Mouse (Mus musculus): Measurements from ENCODE around the gene Stac2.

- TF ChIP-seq CTCF (IDR thresholded peaks at IDR 0.05; ENCODE audit: low read depth, low read length) (no peak), POLR2A (IDR thresholded peaks at IDR 0.05; ENCODE audit: insufficient read depth, low read length) (no peak), EP300 (IDR thresholded peaks at IDR 0.05; ENCODE audit: insufficient read depth, low read depth, low read length) (no peak)
Measured at GRCm38 (mm10) chr11:98018222-98018621, 35.0 kb downstream of the Stac2 start.
